Mouse (Mus musculus) limb, embryonic 14.5 days (tissue): ENCODE measurements around the gene Clcnkb. TPM values are rescaled to one million over a fixed set of nuclear protein-coding genes. Genes with fewer than 3 reads are reported as not detected.
A peak's percentile ranks its signal among the peaks of the same experiment; 100 is the strongest.

Experiments used
- ATAC-seq: fragments of 200-750 bp; cut with Nextera tagmentation; 2 replicates; pipeline ENCODE4 v1.8.0; 2017; ENCODE audit warnings: low read depth, moderate number of reproducible peaks, moderate TSS enrichment; ENCODE audit not compliant: low FRiP score
- DNase-seq: peaks from one replicate; pipeline ENCODE4 v3.0.0-alpha.2; 2015; ENCODE audit warnings: low spot score
- H3K27ac ChIP-seq: fragments of 300-500 bp; sonication (generic); replicated peaks from 2 replicates; pipeline ENCODE4 v1.5.1; 2014; ENCODE audit warnings: low read depth, mild to moderate bottlenecking, low read length, moderate library complexity, mixed read lengths
- H3K27me3 ChIP-seq: fragments of 300-500 bp; sonication (generic); 2 replicates; pipeline ENCODE4 v1.6.1; 2014; ENCODE audit warnings: low read length, mixed read lengths; ENCODE audit not compliant: control insufficient read depth, insufficient read depth
- H3K36me3 ChIP-seq: fragments of 300-500 bp; sonication (generic); 2 replicates; pipeline ENCODE4 v1.6.1; 2014; ENCODE audit warnings: mild to moderate bottlenecking, low read length, moderate library complexity, mixed read lengths; ENCODE audit not compliant: control insufficient read depth, insufficient read depth
- H3K4me1 ChIP-seq: fragments of 300-500 bp; sonication (generic); 2 replicates; pipeline ENCODE4 v1.6.1; 2014; ENCODE audit warnings: antibody characterized with exemption, low read length, mixed read lengths; ENCODE audit not compliant: control insufficient read depth, insufficient read depth
- H3K4me2 ChIP-seq: fragments of 300-500 bp; sonication (generic); replicated peaks from 2 replicates; pipeline ENCODE4 v1.6.1; 2014; ENCODE audit warnings: low read depth, mild to moderate bottlenecking, low read length, moderate library complexity; ENCODE audit not compliant: severe bottlenecking
- H3K4me3 ChIP-seq: fragments of 300-500 bp; sonication (generic); replicated peaks from 2 replicates; pipeline ENCODE4 v1.5.1; 2014; ENCODE audit warnings: low read length
- H3K9ac ChIP-seq: fragments of 300-500 bp; sonication (generic); 2 replicates; pipeline ENCODE4 v1.6.1; 2014; ENCODE audit warnings: mild to moderate bottlenecking, low read depth, low read length, moderate library complexity; ENCODE audit not compliant: severe bottlenecking
- H3K9me3 ChIP-seq: fragments of 300-500 bp; sonication (generic); 2 replicates; pipeline ENCODE4 v1.6.1; 2016; ENCODE audit warnings: low read length; ENCODE audit not compliant: control insufficient read depth
- POLR2A ChIP-seq: fragments of 200-500 bp; IDR thresholded peaks from 2 replicates; pipeline ENCODE4 v1.8.0; 2012; ENCODE audit warnings: inconsistent platforms, mild to moderate bottlenecking, moderate library complexity, borderline replicate concordance; ENCODE audit not compliant: insufficient read depth, insufficient read length; ENCODE audit errors: extremely low read depth
- WGBS: fragments of 180-500 bp; shearing (Covaris S2); extraction: QIAGEN DNeasy Blood & Tissue Kit; methylation state at CpG from one replicate; pipeline ENCODE4 v1.1.7; 2014; 5-methylcytosine and 5-hydroxymethylcytosine counted together
- polyA plus RNA-seq, 2 experiments: library from polyadenylated mRNA; depleted of rRNA in 1 of 2; stranded (reverse) in 1 of 2; unstranded in 1 of 2; fragments of >200 nt; fragmentation: Nextera tagmentation in 1 of 2; extraction: Ambion mirVana in 1 of 2; gene quantifications; 2 replicates each; pipeline versions ENCODE4 v1.2.1 to v1.2.3; 2012 to 2014

The Clcnkb gene
- polyA plus RNA-seq, 2 experiments, result 0.21 TPM; not detected in 1

GRCm38 (mm10) chr4:141426796-141427745, 11.3 kb upstream of the Clcnkb start:
- no peak for TF ChIP-seq POLR2A
- DNase-seq (no peak), ATAC-seq (no peak)
- Histone ChIP-seq H3K4me2 (0 out of 2 replicates have a peak overlapping the region, but pooled peaks have one; percentile 91), H3K9ac (no peak overlapping the region), H3K27ac (no peak overlapping the region), H3K36me3 (no peaks in the 10 kb centered on the region), H3K27me3 (no peaks in the 10 kb centered on the region), H3K4me3 (no peak overlapping the region), H3K9me3 (no peaks in the 10 kb centered on the region), H3K4me1 (peaks cover 18% of the 10 kb centered on the region)
- WGBS, result 77% methylated on average over 10 of the region's 10 CpGs

GRCm38 (mm10) chr4:141425484-141426479, 10.0 kb upstream of the Clcnkb start:
- peaks cover 18% of the 10 kb centered on the region for H3K4me1 ChIP-seq
- H3K9ac ChIP-seq, result peak overlapping the region; percentile 55
- H3K36me3 ChIP-seq, result no peaks in the 10 kb centered on the region
- peak overlapping the region; percentile 43 for H3K4me3 ChIP-seq
- WGBS, result 5% methylated on average over 31 of the region's 36 CpGs
- ATAC-seq (peak; percentile 91), DNase-seq (peak; percentile 66)
- no peaks in the 10 kb centered on the region for H3K27me3 ChIP-seq
- H3K27ac ChIP-seq, result 0 out of 2 replicates have a peak overlapping the region, but pooled peaks have one; percentile 58
- no peaks in the 10 kb centered on the region for H3K9me3 ChIP-seq
- no peak for TF ChIP-seq POLR2A
- peak overlapping the region; percentile 91 for H3K4me2 ChIP-seq

DNA sequence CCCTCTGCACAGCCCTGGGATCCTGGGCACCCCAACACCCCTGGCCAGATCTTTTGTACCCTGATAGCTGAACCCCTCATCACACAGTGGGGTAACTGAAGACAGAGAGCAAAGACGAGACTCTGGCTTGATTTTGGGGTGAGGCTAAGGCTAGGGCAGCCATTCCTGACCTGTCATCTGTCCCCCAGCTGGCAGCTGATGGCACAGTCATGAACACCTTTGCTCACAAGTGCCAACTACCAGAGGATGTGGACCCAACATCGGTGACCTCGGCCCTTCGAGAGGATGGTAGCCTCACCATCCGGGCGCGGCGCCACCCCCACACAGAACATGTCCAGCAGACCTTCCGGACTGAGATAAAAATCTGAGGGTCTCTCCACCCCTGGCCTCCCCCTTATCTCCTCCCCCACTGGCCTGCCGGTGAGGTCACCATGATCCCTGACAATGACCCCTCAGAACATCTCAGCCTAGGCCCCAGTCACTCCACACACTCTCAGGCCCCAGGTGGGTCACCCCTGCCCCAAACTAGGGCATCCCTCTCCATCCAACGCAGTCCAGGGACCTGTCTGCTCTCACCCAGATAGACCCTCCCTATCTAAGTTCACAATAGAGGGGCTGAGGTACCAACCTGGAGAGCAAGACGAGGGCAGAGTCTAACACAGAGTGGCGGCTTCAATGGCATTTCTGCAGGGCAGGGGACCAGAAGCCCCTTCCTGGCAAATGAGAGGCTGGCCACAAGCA, 8.0 kb upstream of the Clcnkb start:
- Histone ChIP-seq H3K4me3 (no peak overlapping the region), H3K27ac (no peak overlapping the region), H3K4me1 (peaks cover 20% of the 10 kb centered on the region), H3K4me2 (no peak overlapping the region), H3K9ac (no peak overlapping the region), H3K36me3 (no peaks in the 10 kb centered on the region), H3K9me3 (no peaks in the 10 kb centered on the region), H3K27me3 (no peaks in the 10 kb centered on the region)
- 88% methylated on average over 13 of the region's 13 CpGs for WGBS
- ATAC-seq (no peak), DNase-seq (no peak)
- TF ChIP-seq POLR2A, result no peak

DNA sequence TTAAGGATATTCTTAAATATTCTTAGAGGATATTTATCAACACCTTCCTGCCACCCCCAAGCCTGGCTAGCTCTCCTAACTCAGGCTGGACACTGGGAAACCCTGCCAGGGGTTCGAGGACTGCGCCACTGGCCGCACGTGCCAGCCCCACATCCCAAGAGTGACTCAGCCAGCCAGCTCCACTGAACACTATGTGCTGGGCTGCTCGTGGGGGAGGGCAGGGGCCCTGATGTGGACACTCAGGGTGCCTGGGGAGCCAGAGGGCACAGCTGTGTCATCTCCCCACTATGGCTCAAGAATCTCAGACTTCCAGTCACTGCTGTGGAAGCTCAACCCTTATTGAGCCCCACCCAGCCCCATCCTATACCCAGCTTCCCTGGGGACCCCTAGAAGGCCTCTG, 7.5 kb upstream of the Clcnkb start:
- WGBS, result 74% methylated on average over 5 of the region's 5 CpGs
- Histone ChIP-seq H3K27ac (no peak overlapping the region), H3K9ac (no peak overlapping the region), H3K27me3 (no peaks in the 10 kb centered on the region), H3K4me2 (no peak overlapping the region), H3K4me3 (no peak overlapping the region), H3K36me3 (no peaks in the 10 kb centered on the region), H3K4me1 (peaks cover 20% of the 10 kb centered on the region), H3K9me3 (no peaks in the 10 kb centered on the region)
- no peak for ATAC-seq
- TF ChIP-seq POLR2A, result no peak
- DNase-seq, result no peak
